14 mouse cellular contexts compared by ENCODE assay signal in genomic region chr17:64077392-64077791, GRCm38 (mm10).
DNase-seq lines count a peak whose midpoint lies in the region; ATAC-seq lines count a peak whose summit lies in the region.
"Had no signal": no experiment of that assay in that cellular context is flagged by ENCODE, and none has a peak within 500 bp of the region (broad histone marks: within the 10 kb centered on the region; RNA-seq: fewer than 3 reads in every experiment).

No protein-coding gene starts in this region.

- peak; percentile 31 to 44 for DNase-seq in cerebellum, postnatal 14 days
- no peak for DNase-seq in cerebellum, adult 11 months
- peak; percentile 26 to 30 for DNase-seq in left cerebral cortex, adult 18-20 months (ENCODE audit: low spot score in 2 of 2)
- no peak for DNase-seq in left cerebral cortex, adult 8-10 months (ENCODE audit: low spot score in 2 of 2)
- peak; percentile 68 for DNase-seq in midbrain, embryonic 14.5 days
- no peak for DNase-seq in ovary, postnatal 36 days (ENCODE audit: low spot score)
- no peak for DNase-seq in spleen, postnatal 14 days (ENCODE audit: low spot score in 2 of 2)
- DNase-seq: cerebellum, postnatal 36 days; kidney, adult 18-20 months; lung, embryonic 14.5 days had no signal

- H3K9ac ChIP-seq in forebrain, embryonic 15.5 days (replicated peaks): no peak overlapping the region
- H3K9ac ChIP-seq in midbrain, embryonic 14.5 days (replicated peaks; ENCODE audit: low read length): no peak overlapping the region
- H3K9ac ChIP-seq: embryonic facial prominence, embryonic 12.5 days; lung, embryonic 14.5 days had no signal

- no peak overlapping the region for H3K4me2 ChIP-seq in forebrain, embryonic 15.5 days (replicated peaks)
- H3K4me2 ChIP-seq in midbrain, embryonic 14.5 days (ENCODE audit: low read length): no peak overlapping the region
- H3K4me2 ChIP-seq: embryonic facial prominence, embryonic 12.5 days; lung, embryonic 14.5 days had no signal

- no peak overlapping the region for H3K4me3 ChIP-seq in forebrain, embryonic 15.5 days
- H3K4me3 ChIP-seq in midbrain, embryonic 14.5 days (replicated peaks; ENCODE audit: low read depth, low read length): no peak overlapping the region
- H3K4me3 ChIP-seq: embryonic facial prominence, embryonic 12.5 days; hindbrain, embryonic 10.5 days had no signal

- peak; percentile 87 for ATAC-seq in forebrain, embryonic 15.5 days (replicated peaks)
- ATAC-seq in midbrain, embryonic 14.5 days (ENCODE audit: low FRiP score, low TSS enrichment): no peak
- ATAC-seq: Patski had no signal

- H3K36me3 ChIP-seq in forebrain, embryonic 15.5 days: no peaks in the 10 kb centered on the region
- no peaks in the 10 kb centered on the region for H3K36me3 ChIP-seq in midbrain, embryonic 14.5 days (ENCODE audit: control insufficient read depth, insufficient read depth, low read length)
- H3K36me3 ChIP-seq: embryonic facial prominence, embryonic 12.5 days; hindbrain, embryonic 10.5 days had no signal

- no peaks in the 10 kb centered on the region for H3K4me1 ChIP-seq in forebrain, embryonic 15.5 days
- H3K4me1 ChIP-seq in midbrain, embryonic 14.5 days (ENCODE audit: control insufficient read depth, insufficient read depth, low read length): no peaks in the 10 kb centered on the region
- H3K4me1 ChIP-seq: embryonic facial prominence, embryonic 12.5 days; hindbrain, embryonic 10.5 days had no signal

- no peaks in the 10 kb centered on the region for H3K27me3 ChIP-seq in forebrain, embryonic 15.5 days
- no peaks in the 10 kb centered on the region for H3K27me3 ChIP-seq in midbrain, embryonic 14.5 days (ENCODE audit: control insufficient read depth, insufficient read depth, low read length)
- H3K27me3 ChIP-seq: embryonic facial prominence, embryonic 12.5 days; Patski had no signal

- no peaks in the 10 kb centered on the region for H3K9me3 ChIP-seq in forebrain, embryonic 15.5 days
- H3K9me3 ChIP-seq in midbrain, embryonic 14.5 days (ENCODE audit: control insufficient read depth, low read length): no peaks in the 10 kb centered on the region
- H3K9me3 ChIP-seq: embryonic facial prominence, embryonic 12.5 days; hindbrain, embryonic 10.5 days had no signal

- WGBS in forebrain, embryonic 15.5 days: 64% methylated on average over 7 of the region's 7 CpGs
- 89% methylated on average over 7 of the region's 7 CpGs for WGBS in midbrain, embryonic 14.5 days

- no peak overlapping the region for H3K27ac ChIP-seq in forebrain, embryonic 15.5 days (replicated peaks)
- no peak overlapping the region for H3K27ac ChIP-seq in midbrain, embryonic 14.5 days (replicated peaks; ENCODE audit: low read depth, low read length)
- H3K27ac ChIP-seq: embryonic facial prominence, embryonic 12.5 days; hindbrain, embryonic 10.5 days had no signal

Comparison
In these comparisons a context has a peak if more than half of its experiments do, and no peak if none do; other contexts are left out.
1. DNase-seq: peak in cerebellum, postnatal 14 days (2 of 2), left cerebral cortex, adult 18-20 months (2 of 2) and midbrain, embryonic 14.5 days (single experiment); none in cerebellum, adult 11 months (single experiment), left cerebral cortex, adult 8-10 months (0 of 2), ovary, postnatal 36 days (single experiment) and spleen, postnatal 14 days (0 of 2).